Mouse (Mus musculus): ENCODE results near the gene Scd4. TPM values are rescaled to one million over a fixed set of nuclear protein-coding genes. Genes with fewer than 3 reads are reported as not detected.
"Not testable (repeated sequence)": the region's sequence is repeated elsewhere in the genome, so short reads cannot be mapped to it uniquely, and the experiment has no call there.

Gene Scd4
- total and polyA plus RNA-seq, 3 experiments: 0.13 to 0.44 (median 0.23) TPM

DNA sequence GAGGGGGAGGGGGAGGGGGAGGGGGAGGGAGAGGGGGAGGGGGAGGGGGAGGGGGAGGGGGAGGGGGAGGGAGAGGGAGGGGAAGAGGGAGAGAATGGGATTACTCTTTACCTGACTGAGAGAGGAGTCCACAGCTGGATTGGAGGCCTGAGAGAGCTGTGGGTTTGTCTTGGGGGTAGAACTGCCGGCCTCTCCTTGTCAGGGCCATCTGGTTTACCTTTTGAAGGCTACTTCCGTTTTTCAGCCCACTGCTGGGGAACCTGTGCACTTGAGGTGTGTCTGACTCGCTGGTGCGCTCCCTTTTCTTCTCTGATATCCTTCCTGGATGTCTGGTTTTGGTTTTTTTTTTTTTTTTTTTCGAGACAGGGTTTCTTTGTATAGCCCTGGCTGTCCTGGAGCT lies 15.5 kb upstream of the Scd4 start:
- ATAC-seq (ENCODE audit: extremely low read depth, insufficient number of reproducible peaks, low FRiP score, poor library complexity, severe bottlenecking): no peak

GRCm38 (mm10) chr19:44318545-44318944 lies 14.3 kb upstream of the Scd4 start:
- Histone ChIP-seq H3K4me1 (ENCODE audit: insufficient read depth, low read depth, low read length) (peaks cover 22% of the 10 kb centered on the region), H3K27me3 (ENCODE audit: insufficient read depth, low read length) (no peaks in the 10 kb centered on the region), H3K4me3 (ENCODE audit: low read depth, low read length) (no peak overlapping the region), H3K36me3 (replicated peaks) (peaks cover 9% of the 10 kb centered on the region), H3K9me3 (replicated peaks) (no peaks in the 10 kb centered on the region)
- no peak for DNase-seq (ENCODE audit: low spot score)
- TF ChIP-seq GATA2 (IDR thresholded peaks at IDR 0.05; ENCODE audit: borderline replicate concordance, low read depth, low read length): no peak
- TF ChIP-seq CTCF (IDR thresholded peaks at IDR 0.05; ENCODE audit: low read depth, low read length): no peak
- TF ChIP-seq GATA1 (IDR thresholded peaks at IDR 0.05; ENCODE audit: borderline replicate concordance, low read length): no peak
- TF ChIP-seq POLR2AphosphoS5 (IDR thresholded peaks at IDR 0.05; ENCODE audit: insufficient replicate concordance, low read depth, low read length): no peak
- no peak for TF ChIP-seq TAL1 (conservative IDR thresholded peaks at IDR 0.05; ENCODE audit: low read depth, low read length)
- ATAC-seq (ENCODE audit: extremely low read depth, insufficient number of reproducible peaks, low FRiP score, poor library complexity, severe bottlenecking): no peak

More for the DNA sequence above, 15.5 kb upstream of the Scd4 start:
- Histone ChIP-seq H3K27me3 (ENCODE audit: insufficient read depth, low read length) (no peaks in the 10 kb centered on the region), H3K36me3 (replicated peaks) (peaks cover 9% of the 10 kb centered on the region), H3K4me1 (ENCODE audit: insufficient read depth, low read depth, low read length) (peaks cover 22% of the 10 kb centered on the region), H3K9me3 (replicated peaks) (no peaks in the 10 kb centered on the region), H3K4me3 (ENCODE audit: low read depth, low read length) (no peak overlapping the region)
- DNase-seq (ENCODE audit: low spot score): no peak
- TF ChIP-seq TAL1 (conservative IDR thresholded peaks at IDR 0.05; ENCODE audit: low read depth, low read length): no peak
- no peak for TF ChIP-seq POLR2AphosphoS5 (IDR thresholded peaks at IDR 0.05; ENCODE audit: insufficient replicate concordance, low read depth, low read length)
- no peak for TF ChIP-seq GATA1 (IDR thresholded peaks at IDR 0.05; ENCODE audit: borderline replicate concordance, low read length)
- no peak for TF ChIP-seq GATA2 (IDR thresholded peaks at IDR 0.05; ENCODE audit: borderline replicate concordance, low read depth, low read length)
- no peak for TF ChIP-seq CTCF (IDR thresholded peaks at IDR 0.05; ENCODE audit: low read depth, low read length)

DNA sequence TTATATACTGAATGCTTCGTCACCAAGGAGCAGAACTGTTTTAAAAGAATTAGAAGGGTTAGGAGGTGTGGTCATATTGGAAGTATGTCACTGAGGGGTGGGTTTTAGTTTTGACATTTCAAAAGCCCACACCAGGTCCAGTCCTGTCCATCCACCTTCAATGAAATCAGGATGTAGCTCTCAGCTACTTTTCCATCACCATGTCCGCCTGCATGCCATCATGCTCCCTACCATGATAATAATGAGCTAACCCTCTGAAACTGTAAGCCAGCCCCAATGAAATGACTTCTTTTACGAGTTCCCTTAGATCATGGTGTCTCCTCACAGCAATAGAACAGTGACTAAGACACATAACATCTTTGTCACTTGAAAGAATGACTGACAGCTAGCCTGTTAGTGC lies 12.6 kb upstream of the Scd4 start:
- peaks cover 4% of the 10 kb centered on the region for H3K36me3 ChIP-seq (replicated peaks)

DNA sequence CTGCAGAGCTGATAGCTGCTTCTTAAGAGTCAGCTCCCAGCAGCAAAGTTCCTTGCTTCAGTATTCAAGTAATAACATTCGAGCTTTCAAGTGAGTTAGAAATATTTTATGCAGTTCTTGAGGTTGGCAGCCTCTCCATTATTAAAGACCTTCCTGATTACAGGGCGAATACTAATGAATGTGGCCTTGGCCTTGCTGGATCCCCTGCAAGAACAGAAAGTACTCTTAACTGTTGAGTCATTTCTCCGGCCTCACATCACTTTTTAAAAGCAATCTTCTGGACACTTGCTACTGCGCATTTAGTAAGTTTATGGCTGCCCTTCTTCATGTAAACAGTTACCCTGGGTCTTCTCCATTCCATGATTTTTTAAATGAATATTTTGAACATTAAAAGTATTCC lies 11.7 kb upstream of the Scd4 start:
- no peaks in the 10 kb centered on the region for H3K27me3 ChIP-seq (ENCODE audit: insufficient read depth, low read length)
- TF ChIP-seq GATA2 (IDR thresholded peaks at IDR 0.05; ENCODE audit: borderline replicate concordance, low read depth, low read length): no peak
- no peak for TF ChIP-seq GATA1 (IDR thresholded peaks at IDR 0.05; ENCODE audit: borderline replicate concordance, low read length)
- TF ChIP-seq CTCF (IDR thresholded peaks at IDR 0.05; ENCODE audit: low read depth, low read length): no peak
- TF ChIP-seq TAL1 (conservative IDR thresholded peaks at IDR 0.05; ENCODE audit: low read depth, low read length): no peak
- no peak for TF ChIP-seq POLR2AphosphoS5 (IDR thresholded peaks at IDR 0.05; ENCODE audit: insufficient replicate concordance, low read depth, low read length)
- H3K4me1 ChIP-seq (ENCODE audit: insufficient read depth, low read depth, low read length): peaks cover 10% of the 10 kb centered on the region
- H3K4me3 ChIP-seq (ENCODE audit: low read depth, low read length): no peak overlapping the region
- ATAC-seq (ENCODE audit: extremely low read depth, insufficient number of reproducible peaks, low FRiP score, poor library complexity, severe bottlenecking) (no peak), DNase-seq (ENCODE audit: low spot score) (no peak)
- peaks cover 4% of the 10 kb centered on the region for H3K36me3 ChIP-seq (replicated peaks)
- H3K9me3 ChIP-seq (replicated peaks): no peaks in the 10 kb centered on the region

More for the DNA sequence above, 12.6 kb upstream of the Scd4 start:
- Histone ChIP-seq H3K9me3 (replicated peaks) (no peaks in the 10 kb centered on the region), H3K4me3 (ENCODE audit: low read depth, low read length) (no peak overlapping the region), H3K4me1 (ENCODE audit: insufficient read depth, low read depth, low read length) (peaks cover 10% of the 10 kb centered on the region), H3K27me3 (ENCODE audit: insufficient read depth, low read length) (no peaks in the 10 kb centered on the region)
- TF ChIP-seq GATA1 (IDR thresholded peaks at IDR 0.05; ENCODE audit: borderline replicate concordance, low read length) (no peak), GATA2 (IDR thresholded peaks at IDR 0.05; ENCODE audit: borderline replicate concordance, low read depth, low read length) (no peak), CTCF (IDR thresholded peaks at IDR 0.05; ENCODE audit: low read depth, low read length) (no peak), POLR2AphosphoS5 (IDR thresholded peaks at IDR 0.05; ENCODE audit: insufficient replicate concordance, low read depth, low read length) (no peak), TAL1 (conservative IDR thresholded peaks at IDR 0.05; ENCODE audit: low read depth, low read length) (no peak)
- DNase-seq (ENCODE audit: low spot score): no peak
- ATAC-seq (ENCODE audit: extremely low read depth, insufficient number of reproducible peaks, low FRiP score, poor library complexity, severe bottlenecking): no peak

- Histone ChIP-seq H3K36me3 (replicated peaks) (peaks cover 4% of the 10 kb centered on the region), H3K9me3 (replicated peaks) (no peaks in the 10 kb centered on the region), H3K4me3 (ENCODE audit: low read depth, low read length) (no peak overlapping the region), H3K27me3 (ENCODE audit: insufficient read depth, low read length) (no peaks in the 10 kb centered on the region), H3K4me1 (ENCODE audit: insufficient read depth, low read depth, low read length) (peaks cover 7% of the 10 kb centered on the region)
- no peak for DNase-seq (ENCODE audit: low spot score)
- no peak for TF ChIP-seq CTCF (IDR thresholded peaks at IDR 0.05; ENCODE audit: low read depth, low read length)
- no peak for TF ChIP-seq TAL1 (conservative IDR thresholded peaks at IDR 0.05; ENCODE audit: low read depth, low read length)
- TF ChIP-seq GATA2 (IDR thresholded peaks at IDR 0.05; ENCODE audit: borderline replicate concordance, low read depth, low read length): no peak
- TF ChIP-seq POLR2AphosphoS5 (IDR thresholded peaks at IDR 0.05; ENCODE audit: insufficient replicate concordance, low read depth, low read length): no peak
- TF ChIP-seq GATA1 (IDR thresholded peaks at IDR 0.05; ENCODE audit: borderline replicate concordance, low read length): no peak
- ATAC-seq (ENCODE audit: extremely low read depth, insufficient number of reproducible peaks, low FRiP score, poor library complexity, severe bottlenecking): no peak
These were observed 11.3 kb upstream of the Scd4 start for GRCm38 (mm10) chr19:44321631-44322030.

GRCm38 (mm10) chr19:44329566-44329965 lies 3.3 kb upstream of the Scd4 start:
- DNase-seq (ENCODE audit: low spot score) (no peak), ATAC-seq (ENCODE audit: extremely low read depth, insufficient number of reproducible peaks, low FRiP score, poor library complexity, severe bottlenecking) (no peak)
- TF ChIP-seq TAL1 (conservative IDR thresholded peaks at IDR 0.05; ENCODE audit: low read depth, low read length) (no peak), POLR2AphosphoS5 (IDR thresholded peaks at IDR 0.05; ENCODE audit: insufficient replicate concordance, low read depth, low read length) (no peak), GATA1 (IDR thresholded peaks at IDR 0.05; ENCODE audit: borderline replicate concordance, low read length) (no peak), CTCF (IDR thresholded peaks at IDR 0.05; ENCODE audit: low read depth, low read length) (no peak), GATA2 (IDR thresholded peaks at IDR 0.05; ENCODE audit: borderline replicate concordance, low read depth, low read length) (no peak)
- Histone ChIP-seq H3K27me3 (ENCODE audit: insufficient read depth, low read length) (peaks cover 14% of the 10 kb centered on the region), H3K9me3 (replicated peaks) (no peaks in the 10 kb centered on the region), H3K36me3 (replicated peaks) (no peaks in the 10 kb centered on the region), H3K4me1 (ENCODE audit: insufficient read depth, low read depth, low read length) (peaks cover 5% of the 10 kb centered on the region; the same call in 1 of the 2 replicates), H3K4me3 (ENCODE audit: low read depth, low read length) (no peak overlapping the region)

DNA sequence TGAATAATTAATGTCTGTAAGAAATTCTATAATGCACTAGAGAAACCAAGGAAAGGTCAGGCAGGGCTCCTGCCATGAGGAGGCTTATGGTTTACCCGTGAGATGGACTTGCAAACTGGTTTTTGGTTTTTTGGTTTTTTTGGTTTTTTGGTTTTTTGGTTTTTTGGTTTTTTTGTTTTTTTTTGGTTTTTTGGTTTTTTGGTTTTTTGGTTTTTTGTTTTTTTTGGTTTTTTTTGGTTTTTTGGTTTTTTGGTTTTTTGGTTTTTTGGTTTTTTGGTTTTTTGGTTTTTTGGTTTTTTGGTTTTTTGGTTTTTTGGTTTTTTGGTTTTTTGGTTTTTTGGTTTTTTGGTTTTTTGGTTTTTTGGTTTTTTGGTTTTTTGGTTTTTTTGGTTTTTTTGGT lies 1.8 kb upstream of the Scd4 start:
- H3K4me1 ChIP-seq (ENCODE audit: insufficient read depth, low read depth, low read length); H3K4me3 ChIP-seq (ENCODE audit: low read depth, low read length); ATAC-seq (ENCODE audit: extremely low read depth, insufficient number of reproducible peaks, low FRiP score, poor library complexity, severe bottlenecking); H3K36me3 ChIP-seq (replicated peaks); H3K9me3 ChIP-seq (replicated peaks); DNase-seq (ENCODE audit: low spot score): not testable (repeated sequence)
- peaks cover 21% of the 10 kb centered on the region for H3K27me3 ChIP-seq (ENCODE audit: insufficient read depth, low read length)
